Mouse (Mus musculus): ENCODE data around the gene Jmjd6.
A peak's percentile ranks its signal among the peaks of the same experiment; 100 is the strongest.
"Not testable (repeated sequence)": the region's sequence is repeated elsewhere in the genome, so short reads cannot be mapped to it uniquely, and the experiment has no call there.

The Jmjd6 gene

GRCm38 (mm10) chr11:116852291-116852890, 9.1 kb upstream of the Jmjd6 start, which contains the start of gene Mfsd11:
Gene Mfsd11, plus strand, starts transcription at chr11:116852440.
- peak; percentile 37; the same call in 1 of the 2 replicates for ATAC-seq (ENCODE audit: insufficient number of reproducible peaks, low FRiP score, low TSS enrichment)

- no peak for ATAC-seq (ENCODE audit: insufficient number of reproducible peaks, low FRiP score, low TSS enrichment)
Observed at GRCm38 (mm10) chr11:116851576-116852290, 8.5 kb upstream of the Jmjd6 start.

GRCm38 (mm10) chr11:116850833-116851477, 7.7 kb upstream of the Jmjd6 start:
- no peak for ATAC-seq (ENCODE audit: insufficient number of reproducible peaks, low FRiP score, low TSS enrichment)

GRCm38 (mm10) chr11:116850085-116850484, 6.8 kb upstream of the Jmjd6 start:
- ATAC-seq (ENCODE audit: insufficient number of reproducible peaks, low FRiP score, low TSS enrichment): no peak

GRCm38 (mm10) chr11:116849587-116849986, 6.3 kb upstream of the Jmjd6 start:
- no peak for ATAC-seq (ENCODE audit: insufficient number of reproducible peaks, low FRiP score, low TSS enrichment)

- not testable (repeated sequence) for ATAC-seq (ENCODE audit: insufficient number of reproducible peaks, low FRiP score, low TSS enrichment)
Observed at GRCm38 (mm10) chr11:116848877-116849178, 5.6 kb upstream of the Jmjd6 start.

- ATAC-seq (ENCODE audit: insufficient number of reproducible peaks, low FRiP score, low TSS enrichment): no peak
Observed at GRCm38 (mm10) chr11:116848086-116848876, 5.0 kb upstream of the Jmjd6 start.

GRCm38 (mm10) chr11:116847187-116848085, 4.2 kb upstream of the Jmjd6 start:
- no peak for ATAC-seq (ENCODE audit: insufficient number of reproducible peaks, low FRiP score, low TSS enrichment)

GRCm38 (mm10) chr11:116846593-116847181, 3.4 kb upstream of the Jmjd6 start:
- ATAC-seq (ENCODE audit: insufficient number of reproducible peaks, low FRiP score, low TSS enrichment): no peak

GRCm38 (mm10) chr11:116842531-116843260, 553 bp downstream of the Jmjd6 start:
- peak; percentile 26; the same call in 1 of the 2 replicates for ATAC-seq (ENCODE audit: insufficient number of reproducible peaks, low FRiP score, low TSS enrichment)

- ATAC-seq (ENCODE audit: insufficient number of reproducible peaks, low FRiP score, low TSS enrichment): no peak
Observed at GRCm38 (mm10) chr11:116840748-116841147, 2.5 kb downstream of the Jmjd6 start.

GRCm38 (mm10) chr11:116839601-116840000, 3.6 kb downstream of the Jmjd6 start:
- ATAC-seq (ENCODE audit: insufficient number of reproducible peaks, low FRiP score, low TSS enrichment): no peak

- ATAC-seq (ENCODE audit: insufficient number of reproducible peaks, low FRiP score, low TSS enrichment): no peak
Observed at GRCm38 (mm10) chr11:116838936-116839335, 4.3 kb downstream of the Jmjd6 start.

GRCm38 (mm10) chr11:116837441-116837840, 5.8 kb downstream of the Jmjd6 start:
- ATAC-seq (ENCODE audit: insufficient number of reproducible peaks, low FRiP score, low TSS enrichment): no peak

GRCm38 (mm10) chr11:116836283-116836682, 7.0 kb downstream of the Jmjd6 start:
- ATAC-seq (ENCODE audit: insufficient number of reproducible peaks, low FRiP score, low TSS enrichment): no peak

GRCm38 (mm10) chr11:116834954-116835353, 8.3 kb downstream of the Jmjd6 start:
- ATAC-seq (ENCODE audit: insufficient number of reproducible peaks, low FRiP score, low TSS enrichment): no peak

GRCm38 (mm10) chr11:116832172-116832685, 11.0 kb downstream of the Jmjd6 start:
- ATAC-seq (ENCODE audit: insufficient number of reproducible peaks, low FRiP score, low TSS enrichment): no peak

GRCm38 (mm10) chr11:116827534-116828165, 15.6 kb downstream of the Jmjd6 start, which contains the start of gene Mxra7:
Gene Mxra7, minus strand, starts transcription at chr11:116828046.
- ATAC-seq (ENCODE audit: insufficient number of reproducible peaks, low FRiP score, low TSS enrichment): peak; percentile 43; the same call in 1 of the 2 replicates

Data from cerebellum, adult (tissue).